Mouse (Mus musculus) cerebellum, adult 2 months (tissue): ENCODE measurements around the gene Cabp4.

Experiments
- CTCF ChIP-seq: fragments of 200-500 bp; IDR thresholded peaks from 2 replicates; pipeline ENCODE4 v1.5.1; 2011; ENCODE audit warnings: low read depth, mild to moderate bottlenecking, control low read depth, low read length, moderate library complexity, borderline replicate concordance; ENCODE audit not compliant: insufficient read depth
- POLR2A ChIP-seq: fragments of 200-500 bp; IDR thresholded peaks from 2 replicates; pipeline ENCODE4 v1.6.1; 2011; ENCODE audit warnings: low read length, control low read depth, borderline replicate concordance; ENCODE audit not compliant: insufficient read depth

- TF ChIP-seq CTCF: no peak
- no peak for TF ChIP-seq POLR2A
Observed at GRCm38 (mm10) chr19:4156771-4157170, 12.9 kb upstream of the Cabp4 start.
